Mouse (Mus musculus): ENCODE measurements at regions not wholly inside any gene's neighbourhood (a gene's known extent, or its start where the extent isn't known, plus 50 kb on each side); places are given as distances from the start of the nearest gene placed in this dataset.

DNA sequence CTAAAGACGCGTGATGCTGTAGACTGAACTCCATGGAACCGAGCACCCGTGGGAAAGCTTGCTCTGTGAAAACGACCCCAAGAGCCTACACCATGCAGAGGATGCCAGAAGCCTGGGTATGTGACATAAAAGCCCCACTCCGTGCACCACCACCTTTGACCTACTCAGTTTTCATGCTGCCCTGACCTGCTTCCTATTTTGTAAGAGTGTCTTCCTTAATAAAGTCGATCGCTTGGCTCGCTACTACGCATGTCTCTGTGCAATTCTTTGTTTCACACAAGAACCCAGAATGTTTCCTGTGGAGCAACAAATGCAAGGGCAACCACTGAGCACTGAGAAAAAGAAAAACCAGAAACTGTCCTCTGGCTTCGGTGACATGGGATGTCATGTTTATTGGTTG is 60.5 kb downstream of the Sec61b start:
- TF ChIP-seq POLR2A (IDR thresholded peaks at IDR 0.05; ENCODE audit: borderline replicate concordance, extremely low read depth, insufficient read depth, insufficient read length, poor library complexity, severe bottlenecking): no peak
- TF ChIP-seq CTCF (IDR thresholded peaks at IDR 0.05; ENCODE audit: borderline replicate concordance, extremely low read depth, insufficient read depth, insufficient read length): no peak
- DNase-seq (ENCODE audit: low read depth): no peak

DNA sequence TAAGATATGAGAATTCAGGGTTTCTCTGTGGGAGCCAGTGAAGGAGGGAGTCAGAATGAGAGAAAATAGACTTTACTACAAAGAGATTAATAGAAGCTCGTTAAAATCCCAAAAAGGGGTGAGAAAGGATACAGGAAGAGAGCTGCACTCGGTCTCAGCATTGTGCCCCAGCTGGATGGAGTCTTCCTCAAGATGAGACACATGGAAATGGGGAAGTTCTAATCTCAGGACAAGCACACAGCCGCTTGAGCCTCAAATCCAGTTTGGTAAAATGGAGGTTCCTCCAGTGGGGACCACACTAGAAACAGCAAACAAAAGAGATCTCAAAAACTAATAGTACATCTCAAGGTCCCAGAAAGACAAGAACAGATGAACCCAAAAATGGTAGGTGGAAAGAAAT is 93.2 kb downstream of the Sec61b start:
- no peak for DNase-seq (ENCODE audit: low read depth)
- TF ChIP-seq CTCF (IDR thresholded peaks at IDR 0.05; ENCODE audit: borderline replicate concordance, extremely low read depth, insufficient read depth, insufficient read length) (no peak), POLR2A (IDR thresholded peaks at IDR 0.05; ENCODE audit: borderline replicate concordance, extremely low read depth, insufficient read depth, insufficient read length, poor library complexity, severe bottlenecking) (no peak)

DNA sequence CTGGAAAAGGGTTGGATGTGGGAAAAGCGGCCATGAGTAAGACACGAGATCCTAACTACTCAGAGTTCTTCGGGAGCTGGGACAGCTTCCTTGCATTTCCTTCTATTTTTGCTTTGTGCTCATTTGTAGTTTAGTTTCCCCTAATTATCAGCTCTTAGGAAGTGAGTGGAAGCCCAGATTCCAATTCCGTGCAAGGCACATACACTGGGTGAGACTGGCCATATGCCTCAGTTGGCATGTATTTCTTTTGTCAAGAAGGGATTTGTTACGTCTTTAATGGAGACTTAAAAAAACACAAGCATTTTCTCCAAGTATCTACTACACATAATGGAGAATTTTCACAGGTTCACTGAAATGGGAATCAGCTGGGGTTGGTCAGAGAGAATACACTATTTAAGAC is 96.4 kb downstream of the Sec61b start:
- TF ChIP-seq CTCF (IDR thresholded peaks at IDR 0.05; ENCODE audit: borderline replicate concordance, extremely low read depth, insufficient read depth, insufficient read length): no peak
- no peak for TF ChIP-seq POLR2A (IDR thresholded peaks at IDR 0.05; ENCODE audit: borderline replicate concordance, extremely low read depth, insufficient read depth, insufficient read length, poor library complexity, severe bottlenecking)
- peak; percentile 77 for DNase-seq (ENCODE audit: low read depth)

DNA sequence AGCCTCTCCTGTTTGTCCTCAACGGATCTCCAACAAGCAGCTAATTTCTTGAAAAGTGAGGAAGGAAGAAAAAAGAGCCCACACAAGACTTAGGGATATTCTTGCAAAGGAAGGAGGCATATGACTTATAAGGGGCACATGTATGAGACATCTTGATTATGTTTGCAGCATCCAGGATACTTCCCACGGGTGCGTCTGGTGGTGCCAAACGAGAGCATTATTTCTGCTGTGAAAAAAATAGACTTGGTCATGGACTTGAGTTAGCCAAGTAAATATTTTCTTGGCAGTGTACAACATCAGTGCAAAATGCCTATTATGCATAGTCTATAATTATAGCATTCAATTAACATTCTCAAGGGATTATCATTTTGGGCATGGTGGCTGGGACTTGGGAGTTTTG is 101.6 kb downstream of the Sec61b start:
- TF ChIP-seq POLR2A (IDR thresholded peaks at IDR 0.05; ENCODE audit: borderline replicate concordance, extremely low read depth, insufficient read depth, insufficient read length, poor library complexity, severe bottlenecking) (no peak), CTCF (IDR thresholded peaks at IDR 0.05; ENCODE audit: borderline replicate concordance, extremely low read depth, insufficient read depth, insufficient read length) (no peak)
- DNase-seq (ENCODE audit: low read depth): no peak

DNA sequence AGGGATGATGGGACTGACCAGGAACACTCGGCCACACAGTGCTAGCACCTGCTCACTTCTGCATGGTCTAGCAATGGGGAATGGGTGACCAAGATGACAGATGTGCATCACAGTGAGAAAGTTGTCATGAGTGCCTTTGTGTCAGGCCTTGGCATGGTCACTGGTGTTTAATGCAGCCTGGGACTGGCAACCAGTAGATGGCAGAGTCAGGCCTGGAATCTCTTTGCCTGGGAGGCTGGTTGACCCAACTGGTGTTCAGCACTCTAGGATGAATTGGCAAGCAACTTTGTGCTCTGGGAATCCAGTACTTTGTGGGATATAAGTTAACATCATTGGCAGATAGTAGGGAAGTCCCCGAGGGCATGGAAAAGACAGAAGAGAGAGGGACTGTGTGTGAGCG is 103.0 kb downstream of the Sec61b start:
- TF ChIP-seq CTCF (IDR thresholded peaks at IDR 0.05; ENCODE audit: borderline replicate concordance, extremely low read depth, insufficient read depth, insufficient read length): peak; percentile 40; the same call in 1 of the 2 replicates
- no peak for TF ChIP-seq POLR2A (IDR thresholded peaks at IDR 0.05; ENCODE audit: borderline replicate concordance, extremely low read depth, insufficient read depth, insufficient read length, poor library complexity, severe bottlenecking)

DNA sequence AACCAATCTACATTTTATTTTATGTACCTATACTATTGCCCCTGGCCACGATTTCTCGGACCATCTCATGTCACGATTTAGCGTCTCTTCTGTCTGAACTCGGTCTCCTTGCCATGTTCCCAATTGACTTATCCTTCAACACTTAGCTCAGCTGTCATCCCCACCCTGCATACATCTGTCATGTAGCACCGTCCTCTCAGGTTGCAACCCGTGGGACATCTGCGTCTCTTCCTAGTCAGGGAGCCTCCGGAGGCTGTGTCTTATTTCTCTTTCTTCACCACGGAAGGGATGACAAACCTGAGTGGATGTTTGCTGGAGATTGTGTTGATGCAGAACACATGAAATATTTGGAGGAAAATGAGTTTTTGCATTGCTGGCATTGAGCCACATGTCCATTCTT is 104.2 kb downstream of the Sec61b start:
- no peak for TF ChIP-seq POLR2A (IDR thresholded peaks at IDR 0.05; ENCODE audit: borderline replicate concordance, extremely low read depth, insufficient read depth, insufficient read length, poor library complexity, severe bottlenecking)

More for the DNA sequence above, 103.0 kb downstream of the Sec61b start:
- DNase-seq (ENCODE audit: low read depth): peak; percentile 48

DNA sequence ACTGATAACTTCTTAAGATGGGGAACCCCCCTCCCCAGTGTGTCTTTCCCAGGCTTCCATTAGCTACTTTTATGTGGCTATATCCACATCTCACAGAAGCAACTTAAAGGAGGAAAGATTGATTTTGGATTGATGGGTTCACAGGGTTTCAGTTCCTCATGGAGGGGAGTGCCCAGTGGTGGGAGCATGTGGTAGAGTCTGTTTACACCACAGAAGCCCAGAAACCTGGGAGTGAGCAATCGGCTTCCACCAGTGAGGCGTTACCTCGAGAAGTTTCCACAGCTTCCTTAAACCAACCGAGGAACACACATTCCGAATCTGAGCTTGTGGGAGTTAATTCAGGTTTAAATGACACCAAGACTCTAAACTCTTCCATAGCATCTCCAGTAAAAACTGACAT is 106.1 kb downstream of the Sec61b start:
- DNase-seq (ENCODE audit: low read depth): no peak

More for the DNA sequence above, 104.2 kb downstream of the Sec61b start:
- no peak for DNase-seq (ENCODE audit: low read depth)

DNA sequence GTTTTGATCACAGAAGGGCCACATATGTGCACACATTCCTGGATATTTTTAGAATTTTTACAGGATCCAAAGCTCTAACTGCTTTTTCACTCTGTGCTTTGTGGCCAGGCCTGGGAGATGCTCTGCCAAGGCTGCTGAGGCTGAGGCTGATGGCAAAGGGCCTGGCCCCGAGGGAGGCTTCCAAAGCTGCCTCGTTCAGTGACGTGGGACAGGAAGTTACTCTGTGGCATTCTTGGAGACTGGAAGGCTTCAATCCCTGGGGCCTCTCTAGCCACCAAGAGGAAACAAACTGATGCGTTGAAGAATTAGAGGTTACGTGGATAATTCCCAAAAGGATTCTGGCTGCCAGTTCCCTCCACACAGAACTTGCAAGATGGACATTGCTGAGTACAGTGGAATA is 112.8 kb downstream of the Sec61b start:
- no peak for DNase-seq (ENCODE audit: low read depth)
- TF ChIP-seq CTCF (IDR thresholded peaks at IDR 0.05; ENCODE audit: borderline replicate concordance, extremely low read depth, insufficient read depth, insufficient read length): no peak
- TF ChIP-seq POLR2A (IDR thresholded peaks at IDR 0.05; ENCODE audit: borderline replicate concordance, extremely low read depth, insufficient read depth, insufficient read length, poor library complexity, severe bottlenecking): no peak

More for the DNA sequence above, 106.1 kb downstream of the Sec61b start:
- no peak for TF ChIP-seq CTCF (IDR thresholded peaks at IDR 0.05; ENCODE audit: borderline replicate concordance, extremely low read depth, insufficient read depth, insufficient read length)

DNA sequence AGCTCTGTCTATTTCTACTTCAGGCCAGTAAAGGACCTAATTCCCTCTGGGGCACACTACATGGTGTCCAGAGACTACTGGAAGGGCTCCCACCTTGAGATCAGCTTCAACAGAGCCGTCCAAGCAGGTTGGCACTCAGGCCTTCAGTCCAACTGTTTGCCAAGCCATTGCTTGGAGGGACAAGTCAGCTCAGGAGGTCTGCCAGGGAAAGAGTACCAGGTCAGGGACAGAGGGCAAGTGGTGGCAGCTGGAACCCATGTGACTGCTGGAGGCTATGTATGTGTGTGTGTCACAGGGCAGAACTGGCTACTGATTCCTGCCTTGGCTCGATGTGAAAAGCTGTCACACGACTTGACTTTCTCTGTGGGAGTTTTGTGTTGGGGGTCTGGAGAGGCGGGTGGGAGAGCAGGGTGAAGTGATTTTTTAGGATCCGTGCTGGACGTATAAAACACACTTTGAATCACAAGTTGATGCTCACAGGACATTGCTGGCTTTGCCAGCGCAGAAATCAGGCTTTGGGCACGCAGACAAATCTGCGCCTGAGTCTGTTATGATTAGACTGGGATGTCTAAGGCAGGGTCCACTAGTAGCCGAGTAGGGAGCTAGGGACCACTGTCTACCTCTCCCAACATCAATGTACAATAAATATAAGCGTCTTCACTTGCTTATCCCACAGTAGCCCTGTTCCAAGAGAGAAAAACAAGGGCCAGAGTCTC is 118.0 kb downstream of the Sec61b start:
- no peak for TF ChIP-seq CTCF (IDR thresholded peaks at IDR 0.05; ENCODE audit: borderline replicate concordance, extremely low read depth, insufficient read depth, insufficient read length)
- DNase-seq (ENCODE audit: low read depth): no peak

DNA sequence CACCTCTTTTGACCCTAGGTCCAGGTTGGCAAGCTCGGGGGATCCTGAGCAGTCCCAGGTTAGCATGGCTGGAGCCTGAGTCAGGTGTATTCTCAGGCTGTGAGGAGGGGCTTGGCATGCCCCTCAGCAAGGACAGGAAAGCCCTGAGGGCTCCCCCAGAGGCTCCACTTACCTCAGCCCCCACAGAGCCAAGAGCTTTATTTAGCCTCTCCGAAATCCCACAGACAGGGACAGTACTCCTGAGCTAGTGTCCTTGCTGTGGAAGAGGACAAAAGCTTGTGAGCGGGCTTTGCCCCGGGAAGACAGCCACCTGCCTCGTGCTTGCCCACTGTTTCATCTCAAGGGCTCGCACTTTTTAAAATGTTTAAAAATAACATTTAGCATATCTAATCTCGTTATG is 118.7 kb downstream of the Sec61b start:
- TF ChIP-seq POLR2A (IDR thresholded peaks at IDR 0.05; ENCODE audit: borderline replicate concordance, extremely low read depth, insufficient read depth, insufficient read length, poor library complexity, severe bottlenecking): no peak
- no peak for TF ChIP-seq CTCF (IDR thresholded peaks at IDR 0.05; ENCODE audit: borderline replicate concordance, extremely low read depth, insufficient read depth, insufficient read length)
- no peak for DNase-seq (ENCODE audit: low read depth)

DNA sequence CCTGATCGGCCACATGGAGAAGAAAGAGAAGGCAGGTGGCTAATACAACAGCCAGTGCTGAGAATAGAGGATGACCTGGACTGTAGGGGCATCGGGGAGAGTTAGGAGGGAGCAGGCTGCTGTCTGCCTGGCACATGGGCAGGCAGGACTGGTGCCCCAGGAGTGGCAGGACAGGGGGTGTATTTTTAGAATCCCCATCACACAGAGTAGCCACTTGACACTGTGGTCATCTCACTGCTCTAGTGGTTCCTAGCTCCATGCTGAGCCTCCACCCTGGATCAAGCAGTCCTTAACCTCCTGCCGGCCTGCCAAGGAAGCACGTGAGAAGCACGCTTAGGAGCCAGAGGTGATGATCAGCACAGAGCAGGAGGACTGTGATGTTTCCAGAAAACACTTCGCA is 119.7 kb downstream of the Sec61b start:
- TF ChIP-seq POLR2A (IDR thresholded peaks at IDR 0.05; ENCODE audit: borderline replicate concordance, extremely low read depth, insufficient read depth, insufficient read length, poor library complexity, severe bottlenecking) (no peak), CTCF (IDR thresholded peaks at IDR 0.05; ENCODE audit: borderline replicate concordance, extremely low read depth, insufficient read depth, insufficient read length) (no peak)
- DNase-seq (ENCODE audit: low read depth): no peak

DNA sequence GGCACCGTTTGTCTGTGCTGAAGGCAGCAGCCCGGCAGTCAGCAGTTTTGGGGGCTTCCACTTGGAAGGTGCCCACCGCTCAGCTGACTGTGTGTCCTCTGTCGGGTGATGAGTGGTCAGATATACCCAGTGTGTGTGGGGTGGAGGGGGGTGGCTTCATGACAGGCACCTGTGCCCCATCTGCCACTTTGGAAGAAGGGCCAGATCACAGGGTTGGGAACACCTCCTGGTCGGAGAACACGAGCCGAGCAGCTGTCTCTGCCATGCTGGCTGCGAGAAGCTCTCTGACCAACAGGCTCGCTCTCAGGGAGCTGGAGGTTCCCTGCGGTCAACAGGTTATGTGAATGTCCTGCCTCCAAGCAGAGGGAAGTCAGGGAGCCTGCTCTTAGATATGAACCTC is 121.4 kb downstream of the Sec61b start:
- no peak for DNase-seq (ENCODE audit: low read depth)
- TF ChIP-seq POLR2A (IDR thresholded peaks at IDR 0.05; ENCODE audit: borderline replicate concordance, extremely low read depth, insufficient read depth, insufficient read length, poor library complexity, severe bottlenecking): no peak
- TF ChIP-seq CTCF (IDR thresholded peaks at IDR 0.05; ENCODE audit: borderline replicate concordance, extremely low read depth, insufficient read depth, insufficient read length): no peak

DNA sequence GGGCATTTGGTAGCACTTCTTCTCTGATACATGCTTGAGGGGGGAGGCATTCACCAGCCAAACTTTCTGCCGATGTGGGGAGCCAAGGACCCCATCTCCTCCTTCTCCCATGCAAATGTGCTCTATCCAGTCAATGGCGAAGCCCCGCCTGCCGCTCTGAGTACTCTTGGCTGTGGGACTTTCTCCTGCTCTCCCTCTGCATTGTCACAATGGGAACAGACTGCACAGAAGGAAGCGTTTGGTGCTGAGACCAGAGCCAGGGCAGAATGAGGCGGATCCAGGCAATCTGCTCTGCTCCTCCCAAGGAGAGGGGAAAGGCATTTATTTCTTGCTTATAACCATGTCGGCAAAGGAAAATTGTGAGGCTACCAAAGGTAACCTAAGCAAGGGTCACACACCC is 123.1 kb downstream of the Sec61b start:
- DNase-seq (ENCODE audit: low read depth): peak; percentile 74
- TF ChIP-seq CTCF (IDR thresholded peaks at IDR 0.05; ENCODE audit: borderline replicate concordance, extremely low read depth, insufficient read depth, insufficient read length) (no peak), POLR2A (IDR thresholded peaks at IDR 0.05; ENCODE audit: borderline replicate concordance, extremely low read depth, insufficient read depth, insufficient read length, poor library complexity, severe bottlenecking) (no peak)

All from brain, embryonic 14.5 days (tissue).